Mouse (Mus musculus): ENCODE results near the gene Atxn1. TPM values are rescaled to one million over a fixed set of nuclear protein-coding genes. Genes with fewer than 3 reads are reported as not detected.

The Atxn1 gene
- polyA plus RNA-seq (2012; fragmentation: generic; extraction: Trizol): 2.5 TPM

- Histone ChIP-seq H3K79me2 (ENCODE audit: control insufficient read depth, insufficient read depth) (peaks cover 31% of the 10 kb centered on the region), H3K36me3 (ENCODE audit: control insufficient read depth, insufficient read depth) (no peaks in the 10 kb centered on the region), H3K4me3 (peak within 1 kb of the TSS; percentile 88), H3ac (ENCODE audit: control insufficient read depth, insufficient read length) (peak within 1 kb of the TSS; percentile 80), H3K4me2 (ENCODE audit: low read depth) (peak within 1 kb of the TSS; percentile 100), H3K27me3 (ENCODE audit: control insufficient read depth, insufficient read depth, insufficient read length) (no peaks in the 10 kb centered on the region)
- TF ChIP-seq POLR2A (IDR thresholded peaks at IDR 0.05; ENCODE audit: insufficient read length, low read depth): peak; percentile 52
- peak; percentile 51 for TF ChIP-seq POLR2AphosphoS2 (IDR thresholded peaks at IDR 0.05; ENCODE audit: insufficient read length, low read depth)
- TF ChIP-seq TCF12 (IDR thresholded peaks at IDR 0.05; ENCODE audit: insufficient read depth, poor library complexity, severe bottlenecking): no peak
Observed at GRCm38 (mm10) chr13:45964853-45965593, at the start of gene Atxn1. TSS of gene Atxn1 (minus strand) at chr13:45965008.

- Histone ChIP-seq H3K4me2 (ENCODE audit: low read depth) (no peak overlapping the region), H3K27me3 (ENCODE audit: control insufficient read depth, insufficient read depth, insufficient read length) (peaks cover 9% of the 10 kb centered on the region), H3K36me3 (ENCODE audit: control insufficient read depth, insufficient read depth) (no peaks in the 10 kb centered on the region), H3ac (ENCODE audit: control insufficient read depth, insufficient read length) (no peak overlapping the region), H3K4me3 (no peak overlapping the region), H3K79me2 (ENCODE audit: control insufficient read depth, insufficient read depth) (no peaks in the 10 kb centered on the region)
- no peak for TF ChIP-seq POLR2AphosphoS2 (IDR thresholded peaks at IDR 0.05; ENCODE audit: insufficient read length, low read depth)
- TF ChIP-seq POLR2A (IDR thresholded peaks at IDR 0.05; ENCODE audit: insufficient read length, low read depth): no peak
- TF ChIP-seq CEBPB (IDR thresholded peaks at IDR 0.05; ENCODE audit: insufficient read depth, poor library complexity, severe bottlenecking): no peak
- TF ChIP-seq MYOG (IDR thresholded peaks at IDR 0.05; ENCODE audit: control insufficient read depth in 1 of 3, insufficient read depth in 1 of 3, insufficient read length in 2 of 3, low read depth in 2 of 3): no peak
- no peak for TF ChIP-seq SRF (IDR thresholded peaks at IDR 0.05; ENCODE audit: control insufficient read depth, insufficient read length, low read depth)
- TF ChIP-seq REST (IDR thresholded peaks at IDR 0.05; ENCODE audit: insufficient read depth, insufficient read length): no peak
- TF ChIP-seq TCF12 (IDR thresholded peaks at IDR 0.05; ENCODE audit: insufficient read depth, poor library complexity, severe bottlenecking): no peak
- no peak for TF ChIP-seq MYOD1 (IDR thresholded peaks at IDR 0.05; ENCODE audit: control insufficient read depth in 1 of 3, insufficient read length in 2 of 3, low read depth in 2 of 3)
- TF ChIP-seq USF1 (IDR thresholded peaks at IDR 0.05; ENCODE audit: low read depth): no peak
- TF ChIP-seq TCF3 (IDR thresholded peaks at IDR 0.05; ENCODE audit: insufficient read length, low read depth): no peak
- TF ChIP-seq E2F4 (IDR thresholded peaks at IDR 0.05; ENCODE audit: insufficient read depth): no peak
- TF ChIP-seq MAX (IDR thresholded peaks at IDR 0.05; ENCODE audit: low read depth): no peak
Observed at GRCm38 (mm10) chr13:46011232-46011631, 46.4 kb upstream of the Atxn1 start.

GRCm38 (mm10) chr13:46010075-46010474 lies 45.3 kb upstream of the Atxn1 start:
- H3K79me2 ChIP-seq (ENCODE audit: control insufficient read depth, insufficient read depth): no peaks in the 10 kb centered on the region
- no peak overlapping the region for H3K4me3 ChIP-seq
- TF ChIP-seq MAX (IDR thresholded peaks at IDR 0.05; ENCODE audit: low read depth): no peak
- no peak for TF ChIP-seq USF1 (IDR thresholded peaks at IDR 0.05; ENCODE audit: low read depth)
- TF ChIP-seq MYOG (IDR thresholded peaks at IDR 0.05; ENCODE audit: control insufficient read depth in 1 of 3, insufficient read depth in 1 of 3, insufficient read length in 2 of 3, low read depth in 2 of 3): no peak
- TF ChIP-seq TCF12 (IDR thresholded peaks at IDR 0.05; ENCODE audit: insufficient read depth, poor library complexity, severe bottlenecking): no peak
- TF ChIP-seq POLR2A (IDR thresholded peaks at IDR 0.05; ENCODE audit: insufficient read length, low read depth): no peak
- no peak for TF ChIP-seq TCF3 (IDR thresholded peaks at IDR 0.05; ENCODE audit: insufficient read length, low read depth)
- no peak for TF ChIP-seq REST (IDR thresholded peaks at IDR 0.05; ENCODE audit: insufficient read depth, insufficient read length)
- TF ChIP-seq CEBPB (IDR thresholded peaks at IDR 0.05; ENCODE audit: insufficient read depth, poor library complexity, severe bottlenecking): no peak
- TF ChIP-seq POLR2AphosphoS2 (IDR thresholded peaks at IDR 0.05; ENCODE audit: insufficient read length, low read depth): no peak
- TF ChIP-seq E2F4 (IDR thresholded peaks at IDR 0.05; ENCODE audit: insufficient read depth): no peak
- no peak for TF ChIP-seq SRF (IDR thresholded peaks at IDR 0.05; ENCODE audit: control insufficient read depth, insufficient read length, low read depth)
- no peak for TF ChIP-seq MYOD1 (IDR thresholded peaks at IDR 0.05; ENCODE audit: control insufficient read depth in 1 of 3, insufficient read length in 2 of 3, low read depth in 2 of 3)
- H3ac ChIP-seq (ENCODE audit: control insufficient read depth, insufficient read length): no peak overlapping the region
- no peak overlapping the region for H3K4me2 ChIP-seq (ENCODE audit: low read depth)
- H3K27me3 ChIP-seq (ENCODE audit: control insufficient read depth, insufficient read depth, insufficient read length): peaks cover 9% of the 10 kb centered on the region
- H3K36me3 ChIP-seq (ENCODE audit: control insufficient read depth, insufficient read depth): no peaks in the 10 kb centered on the region

GRCm38 (mm10) chr13:46008831-46009666 lies 44.2 kb upstream of the Atxn1 start:
- Histone ChIP-seq H3ac (ENCODE audit: control insufficient read depth, insufficient read length) (no peak overlapping the region), H3K4me3 (no peak overlapping the region), H3K4me2 (ENCODE audit: low read depth) (no peak overlapping the region), H3K36me3 (ENCODE audit: control insufficient read depth, insufficient read depth) (no peaks in the 10 kb centered on the region), H3K27me3 (ENCODE audit: control insufficient read depth, insufficient read depth, insufficient read length) (peaks cover 9% of the 10 kb centered on the region), H3K79me2 (ENCODE audit: control insufficient read depth, insufficient read depth) (no peaks in the 10 kb centered on the region)
- TF ChIP-seq MYOG (IDR thresholded peaks at IDR 0.05; ENCODE audit: control insufficient read depth in 1 of 3, insufficient read depth in 1 of 3, insufficient read length in 2 of 3, low read depth in 2 of 3): peak in 2 of 3 experiments; percentile 8 to 26
- no peak for TF ChIP-seq TCF3 (IDR thresholded peaks at IDR 0.05; ENCODE audit: insufficient read length, low read depth)
- no peak for TF ChIP-seq REST (IDR thresholded peaks at IDR 0.05; ENCODE audit: insufficient read depth, insufficient read length)
- peak in 2 of 3 experiments; percentile 51 to 56 for TF ChIP-seq MYOD1 (IDR thresholded peaks at IDR 0.05; ENCODE audit: control insufficient read depth in 1 of 3, insufficient read length in 2 of 3, low read depth in 2 of 3)
- no peak for TF ChIP-seq CEBPB (IDR thresholded peaks at IDR 0.05; ENCODE audit: insufficient read depth, poor library complexity, severe bottlenecking)
- no peak for TF ChIP-seq E2F4 (IDR thresholded peaks at IDR 0.05; ENCODE audit: insufficient read depth)
- TF ChIP-seq SRF (IDR thresholded peaks at IDR 0.05; ENCODE audit: control insufficient read depth, insufficient read length, low read depth): no peak

All from myocyte (in vitro differentiated cells).